8 mouse cellular contexts compared by ENCODE assay signal in the genomic region with DNA sequence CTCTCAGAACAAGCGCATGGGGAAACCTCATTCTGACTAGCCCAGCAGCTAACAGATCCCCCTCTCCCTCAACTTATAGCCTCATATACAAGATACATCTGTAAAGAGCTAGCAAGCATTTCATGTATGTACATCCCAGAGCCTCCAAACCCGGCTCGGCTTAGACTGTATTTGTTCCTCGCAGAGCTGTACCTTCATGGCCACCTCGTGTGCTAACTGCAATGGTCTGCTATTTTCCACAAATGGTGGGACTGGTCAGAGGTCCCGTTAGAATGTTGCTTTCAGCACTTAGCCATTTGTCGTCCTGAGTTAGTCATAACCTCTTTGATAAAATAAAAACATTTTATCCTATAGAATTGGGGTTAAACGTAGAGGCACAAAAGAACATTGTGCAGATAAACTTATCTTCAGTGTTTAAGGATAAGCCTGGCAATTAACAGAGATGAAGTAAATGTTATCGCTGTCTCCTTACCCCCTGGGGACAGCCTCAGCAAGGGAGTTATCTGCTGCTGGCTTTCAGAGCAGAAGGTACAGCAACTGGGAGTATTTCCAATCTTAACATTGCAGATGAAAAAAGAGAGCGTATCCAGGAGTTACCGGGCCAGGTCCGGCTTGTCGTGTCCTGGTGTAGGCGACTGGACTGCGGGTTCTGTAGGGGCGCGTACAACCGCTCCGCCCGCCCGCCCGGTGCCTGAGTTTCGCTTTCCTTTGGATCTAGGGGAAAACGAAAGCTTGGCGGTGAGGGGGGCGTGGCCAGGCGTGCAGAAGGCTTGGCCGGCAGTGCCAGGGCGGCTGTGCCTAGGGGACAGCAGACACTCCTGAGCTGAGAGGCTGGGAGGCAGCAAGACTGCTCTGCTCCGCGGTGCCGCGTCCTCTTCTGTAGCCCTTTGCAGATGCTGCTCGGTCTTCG. TPM values are rescaled to one million over a fixed set of nuclear protein-coding genes. Genes with fewer than 3 reads are reported as not detected.
DNase-seq lines count a peak whose midpoint lies in the region; ATAC-seq and TF ChIP-seq lines count a peak whose summit lies in the region.

Usp18 (plus strand) TSS at position 780 of the 910 bp plus-strand sequence.

- H3K4me2 ChIP-seq in hindbrain, postnatal 0 days (ENCODE audit: low read depth, low read length), result peak within 1 kb of the TSS; percentile 72

- peak within 1 kb of the TSS; percentile 82 for H3K27ac ChIP-seq in gastrocnemius, adult 2 months
- 0 out of 2 replicates have a peak within 1 kb of the TSS, but pooled peaks have one; percentile 32 for H3K27ac ChIP-seq in hindbrain, postnatal 0 days
- 0 out of 2 replicates have a peak within 1 kb of the TSS, but pooled peaks have one; percentile 24 for H3K27ac ChIP-seq in left cerebral cortex, adult 2 months
- peak within 1 kb of the TSS; percentile 76 for H3K27ac ChIP-seq in macrophage

- peak within 1 kb of the TSS; percentile 43; the same call in 1 of the 2 replicates for H3K9ac ChIP-seq in hindbrain, postnatal 0 days (replicated peaks; ENCODE audit: low read length)

- TF ChIP-seq CTCF in gastrocnemius, adult 2 months (IDR thresholded peaks at IDR 0.05), result no peak
- no peak for TF ChIP-seq CTCF in hindbrain, postnatal 0 days (IDR thresholded peaks at IDR 0.05; ENCODE audit: low read depth)
- no peak for TF ChIP-seq CTCF in left cerebral cortex, adult 2 months (IDR thresholded peaks at IDR 0.05)

- H3K4me3 ChIP-seq in gastrocnemius, adult 2 months, result peak within 1 kb of the TSS; percentile 80
- peak within 1 kb of the TSS; percentile 42 for H3K4me3 ChIP-seq in hindbrain, postnatal 0 days (ENCODE audit: low read length)
- H3K4me3 ChIP-seq in left cerebral cortex, adult 2 months, result peak within 1 kb of the TSS; percentile 62
- peak within 1 kb of the TSS; percentile 66 for H3K4me3 ChIP-seq in macrophage (ENCODE audit: inconsistent target)

- peak; percentile 89 for ATAC-seq in activated CD4-positive, CD25-positive, alpha-beta regulatory T cell, adult 4 months
- peak; percentile 94 for ATAC-seq in common myeloid progenitor, adult 5-6 weeks (replicated peaks; ENCODE audit: low read depth, poor library complexity, severe bottlenecking)
- peak; percentile 90 for ATAC-seq in hindbrain, postnatal 0 days

- no peaks in the 10 kb centered on the region for H3K4me1 ChIP-seq in hindbrain, postnatal 0 days (ENCODE audit: insufficient read depth, low read length)

- intact Hi-C loops in gastrocnemius, adult 2 months (cut with DNase I), result loop anchor here (5.0 kb wide), 1 partner anchor 63 kb away; the partner anchor contains the start of gene Pex26
- intact Hi-C loops in left cerebral cortex, adult 2 months (cut with DNase I), result no loop called here

- no peaks in the 10 kb centered on the region for H3K27me3 ChIP-seq in hindbrain, postnatal 0 days (ENCODE audit: insufficient read depth, low read length)

- peaks cover 63% of the 10 kb centered on the region for H3K79me2 ChIP-seq in macrophage (ENCODE audit: inconsistent target)

- 11% methylated on average over 35 of the region's 35 CpGs for WGBS in hindbrain, postnatal 0 days
- 3% methylated on average over 35 of the region's 35 CpGs for WGBS in macrophage (ENCODE audit: missing documents)

- peak; percentile 96 for DNase-seq in gastrocnemius, adult 2 months
- peak; percentile 86 for DNase-seq in hindbrain, postnatal 0 days (ENCODE audit: low spot score)
- DNase-seq in left cerebral cortex, adult 2 months (ENCODE audit: extremely low spot score in 1 of 2, low spot score in 2 of 2), result peak; percentile 66 to 72
- peak; percentile 60 for DNase-seq in retina, postnatal 7 days (ENCODE audit: low read depth, low spot score)
- DNase-seq in urinary bladder, adult 18-20 months (ENCODE audit: low spot score in 2 of 2), result peak; percentile 90

- no peaks in the 10 kb centered on the region for H3K9me3 ChIP-seq in hindbrain, postnatal 0 days (ENCODE audit: low read length)

- H3K36me3 ChIP-seq in hindbrain, postnatal 0 days (ENCODE audit: insufficient read depth, low read length), result no peaks in the 10 kb centered on the region
- peaks cover 10% of the 10 kb centered on the region; the same call in 1 of the 2 replicates for H3K36me3 ChIP-seq in macrophage (ENCODE audit: inconsistent target)

RNA-seq across cellular contexts. Expression of gene Usp18, which starts in this region (rescaled TPM):
- polyA plus RNA-seq in activated CD4-positive, CD25-positive, alpha-beta regulatory T cell, adult 4 months (2017; shearing (Covaris generic)), result 10 to 100 TPM; 75.8 to 85.7 TPM
- 2.6 and 9.0 TPM in 2 replicates for total RNA-seq in common myeloid progenitor, adult 5-6 weeks (2017)
- 1 to 10 TPM in 1 of 2 experiments, under 1 TPM in 1; 0.89 to 1.5 TPM for total RNA-seq in gastrocnemius, adult 2 months (2021)
- total RNA-seq in hindbrain, postnatal 0 days (2014; rRNA removed), result 1.6 and 3.2 TPM in 2 replicates
- polyA plus RNA-seq in hindbrain, postnatal 0 days (2015; fragmentation: Nextera tagmentation; extraction: Ambion mirVana), result 2.7 and 3.5 TPM in 2 replicates
- under 1 TPM; 0.18 to 0.89 TPM for total RNA-seq in left cerebral cortex, adult 2 months (2021)
- 100 to 1,000 TPM in 16 of 26 experiments, 10 to 100 TPM in 10; 17.9 to 559 (median 182) TPM for total RNA-seq in macrophage (2018; cell fraction: chromatin; rRNA removed)
- 100 to 1,000 TPM in 14 of 26 experiments, 10 to 100 TPM in 12; 30.2 to 460 (median 206) TPM for total RNA-seq in macrophage (2018; cell fraction: cytosol; rRNA removed)
- 100 to 1,000 TPM in 15 of 26 experiments, 10 to 100 TPM in 11; 29.9 to 507 (median 257) TPM for total RNA-seq in macrophage (2018; cell fraction: nucleus; rRNA removed)
- 14.8 to 76.4 TPM (median 35.5 TPM) in 3 replicates for polyA plus RNA-seq in macrophage (2018)

Comparison
In these comparisons a context has a peak if more than half of its experiments do, and no peak if none do; other contexts are left out.
1. Peak in every context shown above with its lines: DNase-seq, ATAC-seq, H3K4me3 ChIP-seq and H3K27ac ChIP-seq.
2. Peak in DNase-seq, H3K4me3 ChIP-seq and H3K27ac ChIP-seq in left cerebral cortex, adult 2 months; RNA of the gene not detected or under 1 TPM.
3. H3K27ac ChIP-seq: peak in every context shown above with its lines; median percentile 82 in gastrocnemius, adult 2 months; 76 in macrophage; 32 in hindbrain, postnatal 0 days; 24 in left cerebral cortex, adult 2 months.